Mouse (Mus musculus) stomach, embryonic 16.5 days (tissue): ENCODE data around the gene Ttc39b. TPM values are rescaled to one million over a fixed set of nuclear protein-coding genes. Genes with fewer than 3 reads are reported as not detected.

Experiments used
- ATAC-seq: fragments of 200-750 bp; cut with Nextera tagmentation; 2 replicates; pipeline ENCODE4 v1.8.0; 2017; ENCODE audit warnings: moderate number of reproducible peaks, moderate TSS enrichment; ENCODE audit not compliant: insufficient read depth, low FRiP score
- H3K27ac ChIP-seq: fragments of 300-500 bp; sonication (generic); 2 replicates; pipeline ENCODE4 v1.5.1; 2014; ENCODE audit warnings: low read length
- H3K27me3 ChIP-seq: fragments of 300-500 bp; sonication (generic); 2 replicates; pipeline ENCODE4 v1.6.1; 2014; ENCODE audit warnings: low read length, control low read depth, mixed read lengths; ENCODE audit not compliant: control insufficient read depth, insufficient read depth
- H3K36me3 ChIP-seq: fragments of 300-500 bp; sonication (generic); 2 replicates; pipeline ENCODE4 v1.6.1; 2014; ENCODE audit warnings: low read length; ENCODE audit not compliant: control insufficient read depth, insufficient read depth
- H3K4me1 ChIP-seq: fragments of 300-500 bp; sonication (generic); 2 replicates; pipeline ENCODE4 v1.6.1; 2014; ENCODE audit warnings: low read length, control low read depth, mixed read lengths; ENCODE audit not compliant: control insufficient read depth, insufficient read depth
- H3K4me2 ChIP-seq: fragments of 300-500 bp; sonication (generic); 2 replicates; pipeline ENCODE4 v1.6.1; 2014; ENCODE audit warnings: low read depth, low read length, mixed read lengths
- H3K4me3 ChIP-seq: fragments of 300-500 bp; sonication (generic); replicated peaks from 2 replicates; pipeline ENCODE4 v1.5.1; 2014; ENCODE audit warnings: mild to moderate bottlenecking, low read length
- H3K9ac ChIP-seq: fragments of 300-500 bp; sonication (generic); 2 replicates; pipeline ENCODE4 v1.6.1; 2014; ENCODE audit warnings: low read length
- H3K9me3 ChIP-seq: fragments of 300-500 bp; sonication (generic); replicated peaks from 2 replicates; pipeline ENCODE4 v1.6.1; 2016; ENCODE audit warnings: low read length, control low read depth; ENCODE audit not compliant: control insufficient read depth
- WGBS: fragments of 180-500 bp; shearing (Covaris S2); extraction: QIAGEN DNeasy Blood & Tissue Kit; methylation state at CpG from one replicate; pipeline ENCODE4 v1.1.7; 2014; 5-methylcytosine and 5-hydroxymethylcytosine counted together
- polyA plus RNA-seq: library from polyadenylated mRNA; unstranded; fragments of >200 nt; fragmentation: Nextera tagmentation; extraction: Ambion mirVana; gene quantifications from 2 replicates; pipeline ENCODE4 v1.2.1, GENCODE M21; 2015

Ttc39b gene
- polyA plus RNA-seq, 1 experiment from 2014 or later, result 5.0 TPM

DNA sequence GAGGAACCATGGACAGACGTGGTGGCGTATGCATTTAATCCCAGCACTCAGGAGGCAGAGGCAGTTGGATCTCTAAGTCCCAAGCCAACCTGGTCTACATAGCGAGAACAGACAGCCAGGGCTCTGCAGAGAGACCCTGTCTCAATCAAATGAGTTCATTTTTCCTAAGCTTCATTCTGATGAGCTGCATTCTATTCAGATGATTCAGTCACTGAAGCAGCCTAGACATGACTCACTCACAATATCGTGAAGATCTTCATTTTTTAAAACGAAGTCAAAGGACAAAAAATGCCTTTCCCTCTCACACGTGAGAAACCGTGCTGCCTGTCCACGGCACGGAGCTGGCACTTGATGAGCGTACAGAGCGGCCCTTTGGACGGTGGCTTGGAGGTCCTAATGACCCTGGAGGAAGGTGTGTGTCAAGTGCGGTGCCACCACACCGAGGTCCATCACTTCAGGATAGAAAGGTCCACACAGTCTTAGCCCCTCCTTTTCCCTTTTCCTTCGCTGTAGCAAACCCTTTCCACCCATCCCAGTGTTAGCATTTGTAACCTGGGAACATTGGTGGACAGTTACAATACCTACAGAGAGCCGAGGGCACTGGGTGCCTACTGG, 21.8 kb downstream of the Ttc39b start:
- H3K4me3 ChIP-seq, result no peak overlapping the region
- H3K27ac ChIP-seq, result no peak overlapping the region
- no peaks in the 10 kb centered on the region for H3K36me3 ChIP-seq
- H3K4me1 ChIP-seq, result no peaks in the 10 kb centered on the region
- 90% methylated on average over 16 of the region's 16 CpGs for WGBS
- no peak overlapping the region for H3K4me2 ChIP-seq
- no peak for ATAC-seq
- H3K9ac ChIP-seq, result no peak overlapping the region
- no peaks in the 10 kb centered on the region for H3K9me3 ChIP-seq
- H3K27me3 ChIP-seq, result no peaks in the 10 kb centered on the region

DNA sequence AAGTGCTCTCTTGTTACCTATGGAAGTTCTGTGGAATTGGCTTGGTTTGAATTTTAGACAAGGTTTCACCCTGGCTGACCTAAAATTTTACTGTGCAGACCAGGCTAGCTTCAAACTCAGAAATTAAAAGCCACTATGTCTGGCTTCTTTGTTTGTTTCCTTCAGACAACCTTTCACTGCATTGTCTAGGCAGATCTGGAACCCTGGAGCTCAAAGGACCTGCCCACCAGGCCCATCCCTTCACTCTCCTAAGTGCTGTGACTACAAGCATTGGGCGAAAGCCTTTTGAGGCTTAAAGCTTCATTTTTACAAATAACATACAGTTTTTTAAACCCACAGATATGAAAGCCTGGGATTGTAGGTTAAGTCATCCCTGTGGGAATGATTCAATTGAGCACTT, 22.3 kb downstream of the Ttc39b start:
- Histone ChIP-seq H3K27me3 (no peaks in the 10 kb centered on the region), H3K4me1 (no peaks in the 10 kb centered on the region), H3K4me2 (no peak overlapping the region), H3K9me3 (no peaks in the 10 kb centered on the region), H3K36me3 (no peaks in the 10 kb centered on the region), H3K4me3 (no peak overlapping the region), H3K27ac (no peak overlapping the region), H3K9ac (no peak overlapping the region)
- 95% methylated on average over 1 of the region's 1 CpGs for WGBS
- ATAC-seq, result no peak

DNA sequence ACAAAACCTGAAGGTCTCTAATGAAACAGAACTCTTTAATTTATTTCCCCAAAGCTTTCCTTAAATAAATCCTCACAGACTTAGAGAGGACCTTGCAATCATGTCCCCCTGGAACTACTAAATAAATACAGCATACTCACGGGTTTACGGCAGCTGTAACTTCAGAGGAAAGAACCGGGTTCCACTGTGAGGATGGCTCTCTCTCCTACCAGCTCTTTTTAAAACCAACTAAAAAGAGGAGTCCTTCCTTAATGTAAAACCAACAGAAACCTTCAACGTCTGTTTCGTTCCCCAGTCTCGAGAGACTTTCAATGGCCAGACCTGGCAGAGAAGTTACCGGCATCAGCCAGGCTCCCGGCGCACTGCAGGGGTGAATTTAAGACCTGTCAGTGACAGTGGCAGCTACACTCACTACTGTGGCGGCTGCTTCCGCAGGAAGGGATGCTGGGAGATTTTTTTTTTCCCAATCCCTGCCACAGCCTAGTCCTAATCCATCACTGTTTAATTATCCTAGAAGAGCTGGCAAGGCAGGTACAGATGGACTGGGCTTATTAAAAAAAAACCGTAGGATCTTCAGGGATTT, 39.2 kb downstream of the Ttc39b start:
- peaks cover 9% of the 10 kb centered on the region for H3K4me1 ChIP-seq
- no peak overlapping the region for H3K27ac ChIP-seq
- 1% methylated on average over 12 of the region's 12 CpGs for WGBS
- H3K4me3 ChIP-seq, result peak overlapping the region; percentile 33
- no peak for ATAC-seq
- H3K36me3 ChIP-seq, result no peaks in the 10 kb centered on the region
- no peaks in the 10 kb centered on the region for H3K27me3 ChIP-seq
- no peaks in the 10 kb centered on the region for H3K9me3 ChIP-seq
- H3K9ac ChIP-seq, result peak overlapping the region; percentile 50
- H3K4me2 ChIP-seq, result peak overlapping the region; percentile 61

DNA sequence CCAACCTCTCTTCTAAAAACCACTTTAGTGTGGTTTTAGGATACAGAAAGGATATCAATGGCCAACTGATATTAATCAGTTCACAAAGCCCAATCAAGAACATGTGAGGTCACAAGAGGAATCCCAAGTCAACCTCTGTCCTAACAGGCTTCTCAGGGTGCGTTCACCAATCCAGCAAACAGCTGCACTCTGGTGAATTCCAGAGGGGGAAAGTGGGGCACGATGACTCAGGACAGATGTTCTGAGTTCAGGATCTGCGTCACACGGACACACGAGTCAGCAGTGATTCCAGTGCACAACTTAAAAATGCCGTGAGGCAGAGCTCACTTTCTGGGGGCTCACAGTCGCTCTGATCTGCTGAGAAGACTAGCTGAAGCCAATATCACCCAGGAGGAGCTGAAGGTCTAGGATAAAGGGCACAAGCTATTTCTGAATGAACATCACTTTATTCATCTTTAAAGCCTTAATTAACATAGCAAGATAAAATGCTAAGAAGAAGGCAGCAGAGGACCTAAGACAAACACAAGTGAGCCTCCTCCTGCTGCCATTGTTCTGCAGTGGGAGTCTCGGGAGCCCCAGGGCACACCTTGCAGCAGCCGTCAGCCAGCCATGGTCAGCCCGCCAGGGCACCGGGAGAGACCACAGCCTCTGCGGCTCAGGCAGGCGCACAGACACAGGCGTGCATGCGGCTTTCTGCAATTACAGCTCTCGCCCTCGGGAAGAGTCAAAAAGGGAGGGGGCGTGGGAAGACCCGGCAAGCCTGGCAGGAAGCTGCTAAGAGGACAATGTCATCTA, 39.9 kb downstream of the Ttc39b start:
- WGBS, result 18% methylated on average over 19 of the region's 19 CpGs
- peak overlapping the region; percentile 50; the same call in 1 of the 2 replicates for H3K9ac ChIP-seq
- H3K27me3 ChIP-seq, result no peaks in the 10 kb centered on the region
- peaks cover 9% of the 10 kb centered on the region for H3K4me1 ChIP-seq
- no peak for ATAC-seq
- H3K27ac ChIP-seq, result no peak overlapping the region
- H3K36me3 ChIP-seq, result no peaks in the 10 kb centered on the region
- H3K4me3 ChIP-seq, result peak overlapping the region; percentile 33
- no peaks in the 10 kb centered on the region for H3K9me3 ChIP-seq
- H3K4me2 ChIP-seq, result peak overlapping the region; percentile 61

DNA sequence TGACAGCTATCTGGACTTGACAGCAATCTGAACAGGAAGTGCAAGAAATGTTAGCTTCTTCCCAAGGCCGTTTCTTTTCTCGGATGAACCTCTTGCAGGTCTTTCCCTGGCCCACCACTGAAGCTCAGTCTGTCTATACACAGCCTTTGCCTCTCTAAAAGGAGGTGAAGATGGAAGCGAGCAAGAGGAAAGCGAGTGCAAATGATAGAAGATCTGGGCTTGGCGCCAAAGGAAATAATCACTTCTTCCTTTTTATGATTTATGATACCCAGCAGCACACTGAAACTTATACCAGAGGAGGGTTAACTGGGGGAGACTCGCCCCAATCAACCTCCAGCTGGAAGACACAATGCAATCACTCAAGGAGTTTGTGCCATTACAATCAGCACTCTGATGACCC, 41.6 kb downstream of the Ttc39b start:
- ATAC-seq, result no peak
- H3K9ac ChIP-seq, result no peak overlapping the region
- H3K36me3 ChIP-seq, result no peaks in the 10 kb centered on the region
- H3K27ac ChIP-seq, result no peak overlapping the region
- no peak overlapping the region for H3K4me2 ChIP-seq
- no peaks in the 10 kb centered on the region for H3K27me3 ChIP-seq
- no peaks in the 10 kb centered on the region for H3K9me3 ChIP-seq
- 36% methylated on average over 6 of the region's 6 CpGs for WGBS
- peaks cover 9% of the 10 kb centered on the region for H3K4me1 ChIP-seq
- no peak overlapping the region for H3K4me3 ChIP-seq

DNA sequence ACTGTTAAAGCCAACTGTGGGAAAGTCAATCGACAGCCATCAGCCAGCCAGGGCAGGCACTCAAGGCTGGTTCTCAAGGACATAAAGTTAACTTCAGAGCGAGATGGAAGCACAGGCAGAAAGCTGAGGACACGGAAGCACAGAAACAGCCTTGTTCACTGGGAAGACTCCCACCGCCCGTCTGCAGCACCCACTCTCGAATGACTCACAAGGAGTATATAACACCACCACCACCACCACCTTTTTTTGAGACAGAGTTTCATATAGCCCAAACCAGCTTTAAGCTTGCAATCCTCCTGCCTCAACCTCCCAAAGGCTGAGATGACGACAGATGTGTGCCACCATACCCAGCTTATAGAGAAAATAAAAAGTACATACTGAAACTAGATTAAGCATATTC, 44.8 kb downstream of the Ttc39b start:
- Histone ChIP-seq H3K4me1 (peaks cover 2% of the 10 kb centered on the region; the same call in 1 of the 2 replicates), H3K4me2 (no peak overlapping the region), H3K9ac (no peak overlapping the region), H3K36me3 (no peaks in the 10 kb centered on the region), H3K9me3 (no peaks in the 10 kb centered on the region), H3K27ac (no peak overlapping the region), H3K27me3 (no peaks in the 10 kb centered on the region), H3K4me3 (no peak overlapping the region)
- ATAC-seq, result no peak
- 84% methylated on average over 7 of the region's 7 CpGs for WGBS

DNA sequence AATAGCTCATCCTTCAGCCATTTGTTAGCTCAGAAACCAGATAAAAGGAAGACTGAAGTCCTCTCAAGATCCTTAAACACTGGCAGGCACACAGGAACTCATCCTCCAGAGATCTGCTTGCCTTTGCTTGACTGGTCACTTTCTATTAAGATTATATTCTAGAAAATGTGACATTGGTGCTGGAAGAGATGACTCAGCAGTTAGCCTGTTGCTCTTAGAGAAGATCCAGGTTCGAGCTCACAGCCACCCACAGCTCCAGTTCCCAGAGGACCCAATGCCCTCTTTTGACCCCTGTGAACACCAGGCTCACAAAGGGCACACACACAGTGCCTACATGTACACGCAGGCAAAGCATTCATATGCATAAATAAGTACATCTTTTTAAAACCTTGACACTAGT, 49.8 kb downstream of the Ttc39b start:
- no peaks in the 10 kb centered on the region for H3K36me3 ChIP-seq
- no peaks in the 10 kb centered on the region for H3K9me3 ChIP-seq
- 53% methylated on average over 2 of the region's 2 CpGs for WGBS
- H3K9ac ChIP-seq, result no peak overlapping the region
- no peaks in the 10 kb centered on the region for H3K27me3 ChIP-seq
- H3K4me2 ChIP-seq, result no peak overlapping the region
- no peaks in the 10 kb centered on the region for H3K4me1 ChIP-seq
- no peak for ATAC-seq
- H3K27ac ChIP-seq, result no peak overlapping the region
- H3K4me3 ChIP-seq, result no peak overlapping the region

DNA sequence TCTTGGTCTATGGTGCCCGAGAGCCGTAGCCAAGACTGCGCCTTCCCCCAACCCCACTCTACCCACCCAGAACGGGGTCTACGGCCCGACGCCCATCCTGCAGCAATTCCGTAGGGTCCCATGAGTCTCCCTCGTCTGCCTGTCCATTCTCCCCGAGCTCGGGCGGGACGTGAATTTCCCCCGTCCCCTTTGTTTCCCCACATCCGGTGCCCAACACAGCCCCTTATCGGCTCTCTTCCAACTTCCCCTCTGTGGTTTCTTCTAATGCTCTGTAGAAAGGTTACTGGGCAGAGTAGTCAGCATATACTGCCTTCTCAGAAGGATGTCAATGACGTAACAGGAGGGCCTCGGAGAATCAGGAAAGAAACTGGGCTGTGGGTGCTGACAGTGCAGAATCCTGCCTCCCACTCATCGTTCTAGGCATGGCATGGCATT, 50.4 kb downstream of the Ttc39b start:
- Histone ChIP-seq H3K27ac (no peak overlapping the region), H3K4me2 (no peak overlapping the region), H3K4me3 (no peak overlapping the region), H3K9ac (no peak overlapping the region), H3K27me3 (no peaks in the 10 kb centered on the region), H3K9me3 (no peaks in the 10 kb centered on the region), H3K4me1 (no peaks in the 10 kb centered on the region), H3K36me3 (no peaks in the 10 kb centered on the region)
- no peak for ATAC-seq
- WGBS, result 86% methylated on average over 19 of the region's 19 CpGs

DNA sequence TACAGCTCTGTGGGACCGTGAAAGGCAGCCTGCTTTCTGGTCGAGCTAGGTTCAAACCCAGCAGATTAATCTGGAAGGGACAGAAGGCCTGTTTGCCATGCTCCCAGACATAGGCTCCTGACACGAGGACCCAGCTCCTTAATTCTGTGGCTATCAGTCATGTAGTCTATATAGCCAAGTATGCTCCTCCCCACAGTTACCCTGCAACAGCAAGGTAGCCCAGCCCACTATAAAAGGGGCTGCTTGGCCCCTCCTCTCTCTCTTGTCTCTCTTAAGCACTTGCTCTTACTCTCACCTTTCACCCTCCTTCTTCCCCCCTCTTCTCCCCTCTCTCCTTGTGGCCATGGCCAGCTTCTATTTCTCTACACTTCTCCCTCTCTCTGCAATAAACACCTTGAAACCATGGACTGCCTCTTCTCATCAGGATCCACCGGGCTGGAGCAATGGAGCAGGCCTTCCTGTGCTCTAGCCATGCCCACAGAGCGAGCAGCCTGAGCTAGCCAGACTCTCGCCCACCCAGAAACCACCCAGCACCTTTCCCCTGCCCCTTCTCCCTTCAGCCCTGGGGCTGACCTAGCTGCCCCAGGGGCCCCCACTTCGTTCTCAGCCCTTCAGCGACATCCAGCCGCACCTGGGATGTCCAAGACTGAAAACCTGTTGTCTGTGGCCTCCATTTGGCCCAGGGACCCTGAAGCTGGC, 51.0 kb downstream of the Ttc39b start:
- no peaks in the 10 kb centered on the region for H3K36me3 ChIP-seq
- no peak overlapping the region for H3K4me3 ChIP-seq
- ATAC-seq, result no peak
- no peaks in the 10 kb centered on the region for H3K27me3 ChIP-seq
- H3K4me2 ChIP-seq, result no peak overlapping the region
- WGBS, result 77% methylated on average over 9 of the region's 9 CpGs
- no peak overlapping the region for H3K9ac ChIP-seq
- H3K9me3 ChIP-seq, result no peaks in the 10 kb centered on the region
- no peaks in the 10 kb centered on the region for H3K4me1 ChIP-seq
- H3K27ac ChIP-seq, result no peak overlapping the region
